Comparison of ENCODE assay signal across 8 mouse cellular contexts in the genomic region with DNA sequence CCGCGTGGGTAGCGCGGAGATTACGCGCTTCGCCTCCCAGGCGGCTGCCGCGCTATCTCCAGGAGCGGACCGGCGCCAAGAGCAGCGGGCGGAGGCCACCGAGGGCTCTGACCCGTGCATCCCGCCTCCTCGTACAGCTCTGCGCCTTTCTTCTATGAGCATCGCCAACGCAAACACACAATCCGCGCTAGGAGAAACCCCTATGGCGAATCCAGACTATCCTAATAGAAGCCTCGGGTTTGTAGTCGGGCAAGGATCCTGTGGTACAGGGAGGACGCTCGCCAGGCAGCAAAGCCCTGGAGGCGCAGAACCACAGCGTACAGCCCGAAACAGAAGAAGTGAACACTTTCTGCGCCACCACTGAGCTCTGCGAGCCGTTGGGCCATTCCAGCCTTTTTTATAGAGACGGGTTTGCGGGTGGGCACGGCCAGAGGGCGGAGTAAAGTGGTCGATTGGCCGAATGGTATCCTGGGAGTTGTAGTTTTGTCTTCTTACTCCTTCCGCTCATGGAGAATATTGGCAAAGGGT.
A peak's percentile ranks its signal among the peaks of the same experiment; 100 is the strongest.
DNase-seq lines count a peak whose midpoint lies in the region; ATAC-seq lines count a peak whose summit lies in the region.

No protein-coding gene starts in this region.

- H3K4me3 ChIP-seq in intestine, embryonic 14.5 days (ENCODE audit: low read depth, low read length) = peak overlapping the region; percentile 60
- H3K4me3 ChIP-seq in megakaryocyte, embryonic 14.5 days (replicated peaks) = peak overlapping the region; percentile 88

- peaks cover 5% of the 10 kb centered on the region; the same call in 1 of the 2 replicates for H3K27me3 ChIP-seq in intestine, embryonic 14.5 days (replicated peaks; ENCODE audit: control insufficient read depth, insufficient read depth, low read length)
- peaks cover 53% of the 10 kb centered on the region for H3K27me3 ChIP-seq in megakaryocyte, embryonic 14.5 days (replicated peaks)

- peak overlapping the region; percentile 63 for H3K9ac ChIP-seq in intestine, embryonic 14.5 days (ENCODE audit: low read length)

- H3K36me3 ChIP-seq in intestine, embryonic 14.5 days (ENCODE audit: control insufficient read depth, insufficient read depth, low read length) = no peaks in the 10 kb centered on the region
- H3K36me3 ChIP-seq in megakaryocyte, embryonic 14.5 days (replicated peaks; ENCODE audit: low read length) = no peaks in the 10 kb centered on the region

- DNase-seq in adipocyte (ENCODE audit: low spot score) = peak; percentile 82
- peak; percentile 94 for DNase-seq in embryo, embryonic 10 days (ENCODE audit: low spot score)
- DNase-seq in gastrocnemius, postnatal 25 days = peak; percentile 61
- peak; percentile 91 for DNase-seq in intestine, embryonic 14.5 days (ENCODE audit: low spot score)
- DNase-seq in left cerebral cortex, postnatal 10 days (ENCODE audit: extremely low spot score in 1 of 2, low spot score in 2 of 2) = peak; percentile 86 to 93
- DNase-seq in right cerebral cortex, postnatal 10 days (ENCODE audit: low spot score in 2 of 2) = peak; percentile 95
- DNase-seq in yolk sac, embryonic 10.5 days (ENCODE audit: low spot score) = peak; percentile 87

- 0 out of 2 replicates have a peak, but pooled peaks cover 6% of the 10 kb centered on the region for H3K4me1 ChIP-seq in intestine, embryonic 14.5 days (replicated peaks; ENCODE audit: control insufficient read depth, insufficient read depth, low read length)
- peaks cover 8% of the 10 kb centered on the region; the same call in 1 of the 2 replicates for H3K4me1 ChIP-seq in megakaryocyte, embryonic 14.5 days

- intact Hi-C loops in left cerebral cortex, postnatal 10 days (cut with DNase I) = loop anchor here (5.0 kb wide), 2 partner anchors 71 to 86 kb away; no protein-coding TSS in a partner anchor

- peak overlapping the region; percentile 62 for H3K27ac ChIP-seq in intestine, embryonic 14.5 days (ENCODE audit: low read depth)

- no peaks in the 10 kb centered on the region for H3K9me3 ChIP-seq in intestine, embryonic 14.5 days (ENCODE audit: control insufficient read depth, low read length)
- H3K9me3 ChIP-seq in megakaryocyte, embryonic 14.5 days = peaks cover 4% of the 10 kb centered on the region; the same call in 1 of the 2 replicates

- WGBS in intestine, embryonic 14.5 days = under 1% methylated on average over 42 of the region's 42 CpGs

- peak; percentile 90 for ATAC-seq in intestine, embryonic 14.5 days (replicated peaks; ENCODE audit: low FRiP score, low TSS enrichment, low read depth)

- H3K4me2 ChIP-seq in intestine, embryonic 14.5 days (ENCODE audit: low read length) = peak overlapping the region; percentile 96

Comparison
In these comparisons a context has a peak if more than half of its experiments do, and no peak if none do; other contexts are left out.
1. Peak in every context shown above with its lines: DNase-seq, ATAC-seq, H3K4me3 ChIP-seq and H3K27ac ChIP-seq.